Mouse (Mus musculus) kidney, adult 2 months (tissue): ENCODE results near the gene Rae1. TPM values are rescaled to one million over a fixed set of nuclear protein-coding genes. Genes with fewer than 3 reads are reported as not detected.
A peak's percentile ranks its signal among the peaks of the same experiment; 100 is the strongest.

Source experiments
- DNase-seq: peaks from one replicate; pipeline ENCODE4 v3.0.0; 2021
- H3K27ac ChIP-seq: fragments of 200-500 bp; 2 replicates; pipeline ENCODE4 v1.5.1; 2012; ENCODE audit warnings: low read depth, low read length, control low read depth, inconsistent platforms; ENCODE audit not compliant: insufficient read depth
- H3K27me3 ChIP-seq: fragments of 200-500 bp; replicated peaks from 2 replicates; pipeline ENCODE4 v1.6.1; 2012; ENCODE audit warnings: mild to moderate bottlenecking, moderate library complexity, low read length, inconsistent platforms; ENCODE audit not compliant: control insufficient read depth, insufficient read depth
- H3K36me3 ChIP-seq: fragments of 200-500 bp; 2 replicates; pipeline ENCODE4 v1.6.1; 2012; ENCODE audit warnings: mild to moderate bottlenecking, moderate library complexity, low read length, inconsistent platforms; ENCODE audit not compliant: control insufficient read depth, insufficient read depth
- H3K4me1 ChIP-seq: fragments of 200-500 bp; 2 replicates; pipeline ENCODE4 v1.6.1; 2011; ENCODE audit warnings: low read length; ENCODE audit not compliant: control insufficient read depth, insufficient read depth
- H3K4me3 ChIP-seq: fragments of 200-500 bp; 2 replicates; pipeline ENCODE4 v1.5.1; 2011; ENCODE audit warnings: mild to moderate bottlenecking, low read depth, low read length, control low read depth; ENCODE audit not compliant: insufficient read depth
- CTCF ChIP-seq: fragments of 200-500 bp; conservative IDR thresholded peaks from 2 replicates; pipeline ENCODE4 v1.5.1; 2011; ENCODE audit warnings: low read depth, mild to moderate bottlenecking, control low read depth, low read length, moderate library complexity, mixed read lengths; ENCODE audit not compliant: insufficient read depth, insufficient read length
- POLR2A ChIP-seq: fragments of 200-500 bp; IDR thresholded peaks from one replicate; pipeline ENCODE4 v1.6.1; 2011; ENCODE audit warnings: low read depth, low read length, control low read depth
- WGBS: fragments of 180-500 bp; shearing (Covaris S2); methylation state at CpG from one replicate; pipeline ENCODE4 v1.1.7; 2018; 5-methylcytosine and 5-hydroxymethylcytosine counted together
- polyA plus RNA-seq: library from polyadenylated mRNA; depleted of rRNA; stranded (reverse); fragments of >200 nt; gene quantifications from 2 replicates; pipeline ENCODE4 v1.2.3, GENCODE M21; 2012

Gene Rae1
- polyA plus RNA-seq, 1 experiment = 56.7 TPM

- Histone ChIP-seq H3K27ac (no peak overlapping the region), H3K27me3 (no peaks in the 10 kb centered on the region), H3K4me1 (no peaks in the 10 kb centered on the region), H3K4me3 (no peak overlapping the region), H3K36me3 (peaks cover 4% of the 10 kb centered on the region)
- DNase-seq = no peak
- WGBS = 96% methylated on average over 8 of the region's 8 CpGs
- no peak for TF ChIP-seq POLR2A
- TF ChIP-seq CTCF = no peak
Observed at GRCm38 (mm10) chr2:173011440-173011839, 11.5 kb downstream of the Rae1 start.

GRCm38 (mm10) chr2:173014741-173015287 lies 14.9 kb downstream of the Rae1 start:
- H3K27ac ChIP-seq = no peak overlapping the region
- no peaks in the 10 kb centered on the region for H3K4me1 ChIP-seq
- 79% methylated on average over 7 of the region's 7 CpGs for WGBS
- DNase-seq = no peak
- H3K27me3 ChIP-seq = no peaks in the 10 kb centered on the region
- no peak for TF ChIP-seq POLR2A
- TF ChIP-seq CTCF = no peak
- H3K4me3 ChIP-seq = no peak overlapping the region
- H3K36me3 ChIP-seq = peaks cover 4% of the 10 kb centered on the region

GRCm38 (mm10) chr2:173017940-173018339 lies 18.0 kb downstream of the Rae1 start:
- TF ChIP-seq POLR2A (no peak), CTCF (no peak)
- H3K27ac ChIP-seq = no peak overlapping the region
- no peak overlapping the region for H3K4me3 ChIP-seq
- no peaks in the 10 kb centered on the region for H3K36me3 ChIP-seq
- DNase-seq = no peak
- H3K27me3 ChIP-seq = no peaks in the 10 kb centered on the region
- WGBS = 56% methylated on average over 6 of the region's 6 CpGs
- no peaks in the 10 kb centered on the region; the same call in 1 of the 2 replicates for H3K4me1 ChIP-seq

GRCm38 (mm10) chr2:173018618-173019017 lies 18.7 kb downstream of the Rae1 start:
- H3K27ac ChIP-seq = no peak overlapping the region

GRCm38 (mm10) chr2:173019322-173019721 lies 19.4 kb downstream of the Rae1 start:
- Histone ChIP-seq H3K27ac (no peak overlapping the region), H3K36me3 (no peaks in the 10 kb centered on the region), H3K27me3 (no peaks in the 10 kb centered on the region), H3K4me1 (no peaks in the 10 kb centered on the region; the same call in 1 of the 2 replicates), H3K4me3 (peak overlapping the region; percentile 47; the same call in 1 of the 2 replicates)
- DNase-seq = no peak
- TF ChIP-seq POLR2A (no peak), CTCF (no peak)
- 36% methylated on average over 9 of the region's 9 CpGs for WGBS

More at GRCm38 (mm10) chr2:173018618-173019017, 18.7 kb downstream of the Rae1 start:
- Histone ChIP-seq H3K36me3 (no peaks in the 10 kb centered on the region), H3K4me3 (no peak overlapping the region), H3K4me1 (no peaks in the 10 kb centered on the region; the same call in 1 of the 2 replicates), H3K27me3 (no peaks in the 10 kb centered on the region)
- WGBS = 12% methylated on average over 8 of the region's 8 CpGs
- TF ChIP-seq CTCF = no peak; the same call in 1 of the 2 replicates
- no peak for TF ChIP-seq POLR2A
- peak; percentile 69 for DNase-seq

- Histone ChIP-seq H3K36me3 (no peaks in the 10 kb centered on the region), H3K27me3 (no peaks in the 10 kb centered on the region)
Observed at GRCm38 (mm10) chr2:173019790-173020189, 19.9 kb downstream of the Rae1 start.

GRCm38 (mm10) chr2:173020430-173020829 lies 20.5 kb downstream of the Rae1 start, which contains the start of gene Rbm38:
Gene Rbm38 (plus strand): TSS chr2:173020498.
- H3K4me3 ChIP-seq = peak within 1 kb of the TSS; percentile 47
- H3K4me1 ChIP-seq = no peaks in the 10 kb centered on the region; the same call in 1 of the 2 replicates
- no peak within 1 kb of the TSS for H3K27ac ChIP-seq
- TF ChIP-seq POLR2A (no peak), CTCF (no peak)
- no peak for DNase-seq
- WGBS = 53% methylated on average over 11 of the region's 11 CpGs
- no peaks in the 10 kb centered on the region for H3K36me3 ChIP-seq
- no peaks in the 10 kb centered on the region for H3K27me3 ChIP-seq

More at GRCm38 (mm10) chr2:173019790-173020189, 19.9 kb downstream of the Rae1 start:
- Histone ChIP-seq H3K27ac (no peak overlapping the region), H3K4me3 (peak overlapping the region; percentile 47), H3K4me1 (no peaks in the 10 kb centered on the region; the same call in 1 of the 2 replicates)
- TF ChIP-seq POLR2A = no peak
- TF ChIP-seq CTCF = no peak
- WGBS = under 1% methylated on average over 29 of the region's 29 CpGs
- DNase-seq = peak; percentile 94
